Mouse (Mus musculus) adrenal gland, postnatal 14 days (tissue): ENCODE measurements at regions not wholly inside any gene's neighbourhood (a gene's known extent, or its start where the extent isn't known, plus 50 kb on each side); places are given as distances from the start of the nearest gene placed in this dataset.

Experiments
- DNase-seq: peaks from one replicate; pipeline ENCODE4 v3.0.0; 2021; ENCODE audit warnings: mixed read lengths

GRCm38 (mm10) chr3:59677221-59677620 is 52.4 kb upstream of the Gm5538 start:
- peak; percentile 6 for DNase-seq
